Mouse (Mus musculus): ENCODE measurements around the gene Smco3.
"Not testable (repeated sequence)": the region's sequence is repeated elsewhere in the genome, so short reads cannot be mapped to it uniquely, and the experiment has no call there.

Gene Smco3

DNA sequence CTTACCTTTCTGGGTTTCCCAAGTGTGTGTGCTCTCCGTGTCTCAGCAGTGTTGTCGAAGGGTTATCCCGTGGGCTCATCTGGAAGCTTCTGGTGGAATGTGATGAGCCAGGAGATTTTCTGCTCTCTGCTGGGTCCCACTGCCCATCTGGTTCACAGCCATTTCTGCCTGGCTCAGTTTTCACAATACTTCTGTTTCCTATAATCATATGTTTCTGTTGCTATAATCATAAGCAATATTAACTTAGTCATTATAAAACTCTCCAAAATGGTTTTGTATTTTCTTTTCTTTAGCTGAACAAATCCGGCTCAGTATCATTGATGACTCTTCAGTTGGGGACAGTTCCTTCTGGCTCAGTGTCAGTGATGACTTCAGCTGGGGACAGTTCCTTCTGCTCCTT lies at the start of gene Smco3:
Gene Smco3, minus strand, starts transcription at position 101 of the 400 bp plus-strand sequence.
- no peak for DNase-seq

DNA sequence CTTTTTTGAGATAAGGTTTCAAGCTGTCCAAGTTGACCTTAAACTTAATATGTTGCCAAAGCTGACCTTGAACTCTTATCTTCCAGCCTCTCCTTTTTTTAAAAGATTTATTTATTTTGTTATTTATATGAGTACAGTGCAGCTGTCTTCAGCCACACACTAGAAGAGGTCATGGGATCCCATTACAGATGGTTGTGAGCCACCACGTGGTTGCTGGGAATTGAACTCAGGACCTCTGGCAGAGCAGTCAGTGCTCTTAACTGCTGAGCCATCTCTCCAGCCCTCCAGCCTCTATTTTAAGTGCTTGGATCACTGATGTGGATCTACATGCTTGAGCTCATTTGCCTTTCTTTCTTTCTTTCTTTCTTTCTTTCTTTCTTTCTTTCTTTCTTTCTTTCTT lies 49.5 kb upstream of the Smco3 start:
- DNase-seq, result not testable (repeated sequence)

GRCm38 (mm10) chr6:136883961-136884360 lies 48.7 kb upstream of the Smco3 start:
- DNase-seq, result no peak

- no peak for DNase-seq
Observed at GRCm38 (mm10) chr6:136883431-136883915, 48.2 kb upstream of the Smco3 start.

DNA sequence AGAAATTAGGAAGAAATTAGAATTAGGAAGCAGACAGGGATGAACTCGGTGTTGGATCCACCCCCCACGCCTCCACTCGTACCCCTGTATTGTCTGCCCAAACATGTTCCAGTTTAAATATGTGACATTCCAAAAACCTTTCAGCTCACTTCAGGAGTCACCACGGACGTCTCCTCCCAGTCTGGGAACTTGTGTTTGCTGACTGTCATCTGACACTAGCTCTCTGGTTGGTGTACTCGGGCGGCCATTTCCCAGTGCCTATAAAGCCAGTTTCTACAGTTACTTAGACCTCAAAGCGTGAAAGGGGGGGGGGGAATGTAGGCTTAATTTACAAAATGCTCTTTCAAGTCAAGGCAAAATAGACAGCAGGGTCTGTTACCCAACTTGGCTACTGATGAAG lies 46.4 kb upstream of the Smco3 start:
- DNase-seq, result no peak

GRCm38 (mm10) chr6:136875670-136876069 lies 40.4 kb upstream of the Smco3 start, which contains the start of gene Mgp:
Gene Mgp, minus strand, starts transcription at chr6:136875823.
- DNase-seq, result no peak

DNA sequence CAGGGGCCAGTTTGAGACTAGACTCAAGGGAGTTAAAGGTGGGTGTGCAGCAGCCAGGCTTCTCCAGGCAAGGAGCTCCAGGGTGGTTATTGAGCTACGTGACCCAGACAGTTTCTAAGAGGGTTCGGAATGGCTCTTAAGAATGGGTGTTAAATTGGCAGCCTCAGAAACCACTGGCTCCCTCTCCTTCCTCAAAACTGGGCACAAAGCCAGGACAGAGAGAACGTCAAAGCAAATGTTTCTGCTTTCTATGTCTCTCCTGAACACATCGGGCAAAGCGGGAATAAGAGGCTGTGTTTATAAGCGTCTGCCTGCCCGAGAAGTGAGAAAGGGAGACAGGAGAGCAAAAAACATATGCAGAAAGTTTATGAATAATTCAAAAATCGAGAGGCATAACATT lies 39.3 kb upstream of the Smco3 start:
- no peak for DNase-seq

- DNase-seq, result no peak
Observed at GRCm38 (mm10) chr6:136868921-136869320, 33.7 kb upstream of the Smco3 start.

GRCm38 (mm10) chr6:136866150-136866549 lies 30.9 kb upstream of the Smco3 start:
- no peak for DNase-seq

DNA sequence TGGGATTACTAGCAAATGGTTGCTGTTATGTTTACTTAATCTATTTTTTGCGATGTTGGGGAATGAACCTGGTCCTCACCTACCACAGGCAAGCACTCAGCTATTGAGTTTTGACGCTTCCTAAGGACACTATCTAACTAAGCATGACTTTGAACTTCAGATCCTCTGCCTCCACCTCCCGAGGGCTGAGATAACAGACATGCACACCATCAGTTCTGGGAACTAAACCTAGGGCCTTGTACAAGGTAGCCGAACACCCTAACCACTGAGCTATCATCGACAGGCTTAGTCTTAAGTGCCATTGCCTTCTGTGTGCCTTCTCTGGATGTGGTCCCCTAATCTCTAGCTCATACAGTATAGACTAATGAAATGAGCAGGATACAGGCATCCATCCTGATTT lies 30.1 kb upstream of the Smco3 start:
- DNase-seq, result no peak

GRCm38 (mm10) chr6:136861020-136861419 lies 25.8 kb upstream of the Smco3 start:
- DNase-seq, result peak; percentile 26

DNA sequence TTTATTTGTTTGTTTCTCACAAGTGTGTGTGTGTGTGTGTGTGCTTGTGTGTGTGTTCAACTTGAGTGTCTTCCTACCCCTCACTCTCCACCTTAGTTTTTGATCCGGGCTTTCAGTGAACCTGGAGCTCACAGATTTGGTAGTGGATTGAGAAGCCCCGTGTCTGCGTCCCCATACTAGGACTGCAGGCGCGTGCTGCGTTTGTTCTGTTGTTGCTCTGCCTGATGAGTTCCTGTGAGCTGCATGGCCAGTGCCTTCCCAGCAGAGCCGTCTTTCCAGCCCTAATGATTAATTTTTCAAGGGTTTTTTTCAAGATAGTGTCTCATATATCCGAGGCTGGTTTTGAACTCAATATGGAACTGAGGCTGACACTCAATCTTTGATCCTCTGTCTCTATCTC lies 23.2 kb upstream of the Smco3 start:
- DNase-seq, result no peak

- no peak for DNase-seq
Observed at GRCm38 (mm10) chr6:136857873-136858260, 22.6 kb upstream of the Smco3 start.

DNA sequence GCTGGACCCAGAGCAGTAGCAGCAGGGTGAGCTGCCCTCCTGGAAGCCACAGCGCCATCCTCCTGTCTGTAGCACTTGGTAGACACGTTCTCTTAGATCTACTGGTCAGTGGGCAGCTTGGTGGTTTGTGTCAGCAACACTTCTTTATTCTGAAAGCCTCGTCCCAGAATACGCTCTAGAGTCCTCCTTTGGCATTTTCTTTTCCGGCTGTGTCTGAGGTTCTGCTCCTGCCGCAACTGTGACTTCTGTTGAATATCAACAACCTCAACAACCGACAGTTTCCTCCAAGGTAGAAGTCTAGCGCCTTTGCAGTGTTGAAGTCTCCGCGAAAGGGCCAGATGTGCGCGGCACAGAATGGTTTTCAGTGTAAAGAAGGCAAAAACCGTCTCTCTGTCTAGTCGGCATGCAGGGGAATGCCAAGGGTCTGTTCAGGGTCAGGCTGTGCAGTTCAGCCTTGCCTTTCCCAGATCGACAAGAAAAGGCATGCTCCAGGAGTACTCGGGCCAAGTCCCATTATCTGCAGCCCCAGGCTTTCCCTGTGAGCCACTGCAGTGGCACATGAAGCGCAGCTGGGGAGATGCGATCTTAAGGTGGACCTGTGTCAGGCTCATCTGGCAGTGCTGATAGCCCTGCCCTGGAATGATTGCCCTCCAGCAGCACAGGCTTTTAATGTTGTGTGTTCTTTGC lies 22.1 kb upstream of the Smco3 start, which contains the start of gene Art4:
Gene Art4, minus strand, starts transcription at position 548 of the 687 bp plus-strand sequence.
- peak; percentile 19 to 26 for DNase-seq

DNA sequence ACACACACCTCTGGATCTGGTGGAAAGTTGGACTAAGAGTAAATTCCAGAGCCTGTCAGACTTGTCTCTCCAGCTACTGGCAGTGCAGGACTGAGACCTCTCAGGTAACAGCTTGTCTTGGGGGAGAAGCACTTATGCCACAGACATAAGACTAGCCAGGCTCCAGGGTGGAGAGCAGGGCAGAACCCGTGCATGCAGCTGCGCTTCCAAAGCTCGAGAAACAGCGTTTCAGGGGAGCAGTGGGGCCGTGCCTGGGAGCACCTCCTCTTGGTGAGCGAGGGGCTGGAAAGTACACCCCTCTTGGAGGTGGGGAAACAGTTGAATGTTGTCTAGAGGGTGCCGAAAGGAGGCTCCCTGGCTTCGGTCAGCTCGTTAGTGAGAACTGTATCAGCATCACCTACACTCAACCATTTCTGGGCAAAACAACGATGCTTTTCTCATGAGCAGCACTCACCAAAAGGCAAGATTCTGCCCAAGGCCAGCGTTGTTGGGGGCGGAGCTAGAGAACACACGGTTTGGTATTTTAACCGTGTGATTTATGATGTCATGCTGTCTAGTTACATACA lies 20.9 kb upstream of the Smco3 start:
- peak; percentile 28 to 31 for DNase-seq

GRCm38 (mm10) chr6:136855183-136855582 lies 19.9 kb upstream of the Smco3 start:
- no peak for DNase-seq

GRCm38 (mm10) chr6:136854361-136854781 lies 19.1 kb upstream of the Smco3 start:
- peak; percentile 30 to 37 for DNase-seq

DNA sequence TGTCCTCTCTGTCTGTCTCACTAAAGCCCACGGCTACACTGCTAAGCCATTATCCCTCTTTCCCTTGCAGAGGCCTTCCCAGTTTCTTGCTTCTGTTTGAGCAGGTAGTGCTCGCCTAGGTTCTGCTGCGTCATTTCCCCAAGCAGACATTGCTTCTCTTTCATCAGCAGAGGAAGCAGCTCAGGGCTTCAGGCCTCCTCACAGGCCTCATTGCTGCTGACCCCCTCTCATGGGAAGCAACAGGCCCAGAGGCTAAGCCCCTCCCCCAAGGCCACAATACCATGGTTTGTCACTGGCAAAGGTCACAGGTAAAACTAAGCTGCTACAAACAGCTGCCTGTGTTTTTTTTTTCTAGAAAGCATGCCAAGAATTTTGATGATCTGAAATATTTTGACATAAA lies 17.5 kb upstream of the Smco3 start:
- DNase-seq, result no peak

DNA sequence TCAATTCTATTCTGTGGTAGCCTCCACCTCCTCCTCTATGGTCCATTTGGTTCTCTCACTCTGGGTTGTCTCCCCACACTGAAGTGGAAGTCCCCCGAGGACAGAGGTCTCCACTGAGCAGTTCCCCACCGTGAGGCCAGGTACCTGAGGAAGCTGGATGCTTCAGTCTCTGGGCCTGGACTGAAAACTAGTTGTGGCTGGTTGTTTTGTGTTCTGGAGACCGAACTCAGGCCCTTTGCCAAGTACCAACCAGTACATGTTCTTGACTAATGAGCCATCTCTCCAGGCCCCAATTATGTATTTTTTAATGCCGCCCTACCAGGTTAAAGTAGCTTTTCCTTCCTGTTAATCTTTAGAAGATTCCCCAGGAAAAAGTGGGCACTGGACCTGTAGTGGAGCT lies 17.1 kb upstream of the Smco3 start:
- no peak for DNase-seq

DNA sequence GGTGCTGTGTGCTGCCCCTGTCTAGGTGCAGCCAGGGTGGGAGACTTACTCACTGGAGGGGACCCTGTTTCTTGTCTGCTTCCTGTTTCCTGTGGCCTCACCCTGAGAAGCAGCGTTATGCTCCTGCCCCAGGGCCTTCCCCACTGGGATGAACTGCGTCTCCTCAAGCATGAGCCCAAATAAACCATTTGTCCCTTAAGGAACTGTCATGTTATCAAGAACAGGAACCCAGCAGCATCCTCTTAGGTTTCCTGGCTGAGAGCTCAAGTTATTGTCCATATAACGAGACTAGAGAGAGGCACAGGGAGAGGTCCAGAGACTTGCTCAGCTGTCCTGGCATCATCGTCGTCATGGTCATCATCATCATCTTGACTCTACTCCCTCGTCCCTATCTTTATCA lies 15.0 kb upstream of the Smco3 start:
- no peak for DNase-seq

- no peak for DNase-seq
Observed at GRCm38 (mm10) chr6:136848971-136849370, 13.7 kb upstream of the Smco3 start.

- no peak for DNase-seq
Observed at GRCm38 (mm10) chr6:136848399-136848798, 13.1 kb upstream of the Smco3 start.

- DNase-seq, result peak; percentile 84
Observed at GRCm38 (mm10) chr6:136847790-136848189, 12.5 kb upstream of the Smco3 start.

- no peak for DNase-seq
Observed at GRCm38 (mm10) chr6:136847267-136847666, 12.0 kb upstream of the Smco3 start.

Measured in B cell, adult 2 months (primary cell).